Mouse (Mus musculus): Measurements from ENCODE around the gene Rmi2.

GRCm38 (mm10) chr16:10867501-10867900 is 32.6 kb downstream of the Rmi2 start:
- TF ChIP-seq POLR2A (IDR thresholded peaks at IDR 0.05; ENCODE audit: borderline replicate concordance, control insufficient read depth, low read depth, low read length) (no peak), CTCF (IDR thresholded peaks at IDR 0.05; ENCODE audit: control insufficient read depth, insufficient read depth, low read length) (no peak)
